ENCODE assay signal across 14 mouse cellular contexts in genomic region chr4:9123396-9124031, GRCm38 (mm10).
"Had no signal": no experiment of that assay in that cellular context is flagged by ENCODE, and none has a peak within 500 bp of the region (broad histone marks: within the 10 kb centered on the region; RNA-seq: fewer than 3 reads in every experiment).

No protein-coding gene starts in this region.

- H3K27ac ChIP-seq: hindbrain, postnatal 0 days; kidney, postnatal 0 days; layer of hippocampus, adult 2 months; limb, embryonic 12.5 days; liver, embryonic 14.5 days; midbrain, embryonic 13.5 days had no signal

- ATAC-seq: hindbrain, postnatal 0 days; midbrain, embryonic 13.5 days had no signal

- H3K4me2 ChIP-seq: limb, embryonic 12.5 days; lung, embryonic 14.5 days; midbrain, embryonic 13.5 days had no signal

- H3K9ac ChIP-seq: limb, embryonic 12.5 days; liver, embryonic 14.5 days; lung, embryonic 14.5 days; midbrain, embryonic 13.5 days had no signal

- H3K9me3 ChIP-seq: limb, embryonic 12.5 days; midbrain, embryonic 13.5 days had no signal

- H3K4me3 ChIP-seq: layer of hippocampus, adult 2 months; limb, embryonic 12.5 days; midbrain, embryonic 13.5 days had no signal

- H3K36me3 ChIP-seq: limb, embryonic 12.5 days; midbrain, embryonic 13.5 days had no signal

- H3K27me3 ChIP-seq: midbrain, embryonic 13.5 days had no signal

- DNase-seq: kidney, adult 8-10 months; kidney, postnatal 4 days; liver; lung, embryonic 14.5 days; lung, postnatal 10 days; spleen, adult 18-20 months; thymus, adult 18-20 months; thymus, postnatal 14 days had no signal
